Mouse (Mus musculus): ENCODE measurements around the gene Cebpa. TPM values are rescaled to one million over a fixed set of nuclear protein-coding genes. Genes with fewer than 3 reads are reported as not detected.

Cebpa gene
- total RNA-seq, 2 experiments from 2014 or later: 16.6 to 18.0 TPM

DNA sequence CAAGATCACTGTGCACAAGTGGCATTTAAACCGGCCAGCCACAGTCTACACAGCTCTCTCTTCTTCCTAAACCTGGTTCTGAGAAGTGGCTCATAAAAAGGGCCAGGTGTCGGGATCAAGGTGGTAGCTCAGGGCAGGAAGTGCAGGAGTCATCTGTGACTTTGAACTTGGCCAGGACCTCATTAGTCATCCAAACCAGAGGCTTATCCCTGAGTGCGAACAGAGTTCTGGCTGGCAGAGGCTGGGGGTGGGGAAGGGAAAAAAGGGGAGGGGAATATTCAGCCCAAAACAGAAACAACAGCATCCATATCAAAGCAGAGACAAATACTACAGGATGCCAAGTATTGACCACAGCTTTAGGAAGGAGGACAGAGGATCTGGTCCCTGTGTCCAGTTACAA, 11.5 kb upstream of the Cebpa start:
- DNase-seq (ENCODE audit: low spot score in 2 of 2): no peak
- no peak for TF ChIP-seq CTCF (conservative IDR thresholded peaks at IDR 0.05)
- Histone ChIP-seq H3K27ac (no peak overlapping the region), H3K4me3 (no peak overlapping the region)

DNA sequence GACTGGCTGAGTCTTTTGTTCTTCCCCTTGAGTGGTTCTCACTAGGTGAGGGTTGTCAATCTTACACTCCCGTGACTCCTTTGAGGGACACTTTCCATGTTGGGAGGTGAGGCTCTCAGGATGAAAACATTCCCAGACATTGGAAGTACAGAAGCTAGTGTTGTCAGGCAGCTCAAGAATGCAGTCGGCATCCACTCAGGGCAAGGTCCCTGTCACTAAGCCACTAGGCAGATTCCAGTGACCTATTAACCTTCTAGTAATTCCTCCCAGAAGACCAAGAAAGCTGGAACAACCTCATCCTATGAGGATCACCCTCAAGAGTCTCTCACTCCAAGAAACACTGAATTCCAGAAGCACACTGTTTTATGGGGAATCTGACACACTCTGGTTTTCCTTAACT, 11.0 kb upstream of the Cebpa start:
- H3K27ac ChIP-seq: no peak overlapping the region
- no peak for TF ChIP-seq CTCF (conservative IDR thresholded peaks at IDR 0.05)
- DNase-seq (ENCODE audit: low spot score in 2 of 2): no peak
- no peak overlapping the region for H3K4me3 ChIP-seq

- Histone ChIP-seq H3K4me3 (no peak overlapping the region), H3K27ac (no peak overlapping the region)
- TF ChIP-seq CTCF (conservative IDR thresholded peaks at IDR 0.05): no peak
- DNase-seq (ENCODE audit: low spot score in 2 of 2): no peak
Measured at GRCm38 (mm10) chr7:35108663-35109062, 10.4 kb upstream of the Cebpa start.

DNA sequence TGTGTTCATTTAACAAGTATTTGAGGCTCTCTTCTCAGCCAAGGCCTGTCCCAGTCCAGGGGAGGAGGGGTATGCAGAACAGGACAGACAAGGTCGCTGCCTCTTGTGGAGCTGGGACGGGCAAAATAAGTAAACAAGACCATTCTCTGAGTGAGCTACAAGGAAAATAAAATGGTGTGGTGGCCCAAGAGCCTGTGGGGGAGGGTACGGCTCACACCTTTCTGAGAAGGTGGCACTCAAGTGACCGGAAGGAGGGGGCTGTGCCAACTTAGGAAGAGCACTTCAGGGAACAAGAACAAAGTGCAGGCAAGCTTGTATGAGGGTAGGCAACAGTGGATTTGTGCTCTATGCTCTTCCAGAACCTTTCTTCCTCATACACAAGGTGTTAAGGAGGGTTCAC, 6.0 kb upstream of the Cebpa start:
- H3K4me3 ChIP-seq: no peak overlapping the region
- no peak for TF ChIP-seq CTCF (conservative IDR thresholded peaks at IDR 0.05)
- no peak for DNase-seq (ENCODE audit: low spot score in 2 of 2)

DNA sequence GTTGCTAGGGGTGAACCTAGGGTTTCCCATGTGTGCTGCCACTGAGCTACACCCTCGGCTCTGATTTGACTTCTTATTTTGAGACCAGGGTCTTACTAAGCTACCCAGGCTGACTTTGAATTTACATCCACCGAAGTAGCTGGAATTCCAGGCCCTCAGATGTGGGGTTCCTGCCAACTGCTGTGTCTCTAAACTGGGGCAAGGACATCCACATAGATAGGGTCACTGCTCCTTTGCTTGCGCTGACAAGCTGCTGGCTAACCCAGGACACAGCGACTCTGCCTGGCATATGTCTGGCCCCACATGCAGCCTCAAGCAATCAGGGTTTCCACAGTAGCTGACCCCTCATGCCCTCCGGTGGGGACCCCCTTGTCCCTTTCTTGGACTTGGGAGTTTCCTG, 5.4 kb upstream of the Cebpa start:
- TF ChIP-seq CTCF (conservative IDR thresholded peaks at IDR 0.05): no peak
- peak overlapping the region; percentile 55; the same call in 1 of the 2 replicates for H3K27ac ChIP-seq
- DNase-seq (ENCODE audit: low spot score in 2 of 2): no peak
- H3K4me3 ChIP-seq: no peak overlapping the region

More for the DNA sequence above, 6.0 kb upstream of the Cebpa start:
- peak overlapping the region; percentile 55; the same call in 1 of the 2 replicates for H3K27ac ChIP-seq

- no peak for DNase-seq (ENCODE audit: low spot score in 2 of 2)
- H3K4me3 ChIP-seq: no peak overlapping the region
- TF ChIP-seq CTCF (conservative IDR thresholded peaks at IDR 0.05): no peak
- no peak overlapping the region for H3K27ac ChIP-seq
Measured at GRCm38 (mm10) chr7:35116524-35116923, 2.6 kb upstream of the Cebpa start.

- H3K4me3 ChIP-seq: no peak overlapping the region
- H3K27ac ChIP-seq: no peak overlapping the region
- TF ChIP-seq CTCF (conservative IDR thresholded peaks at IDR 0.05): no peak
- no peak for DNase-seq (ENCODE audit: low spot score in 2 of 2)
Measured at GRCm38 (mm10) chr7:35117052-35117451, 2.0 kb upstream of the Cebpa start.

DNA sequence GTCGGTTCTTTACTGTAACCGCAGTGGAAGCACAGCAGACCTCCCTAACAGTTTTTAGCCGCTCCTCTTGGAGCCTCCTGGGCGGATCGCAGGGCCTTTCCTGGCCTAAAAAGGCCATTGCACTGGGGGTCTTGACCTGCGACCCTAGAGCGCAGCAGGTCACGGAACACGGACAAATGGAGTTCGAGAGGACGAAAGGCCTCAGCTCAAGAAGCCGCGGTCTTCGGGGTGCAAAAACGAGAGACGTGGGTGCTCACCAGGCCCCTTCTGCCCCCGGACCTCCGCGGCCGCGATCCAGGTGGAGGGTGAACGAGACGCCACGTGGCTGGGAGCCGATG, 1.4 kb upstream of the Cebpa start:
- no peak for DNase-seq (ENCODE audit: low spot score in 2 of 2)
- TF ChIP-seq CTCF (conservative IDR thresholded peaks at IDR 0.05): no peak
- Histone ChIP-seq H3K27ac (peak overlapping the region; percentile 93), H3K4me3 (peak overlapping the region; percentile 76)

GRCm38 (mm10) chr7:35118099-35118781, 853 bp upstream of the Cebpa start:
- H3K27ac ChIP-seq: peak overlapping the region; percentile 93
- H3K4me3 ChIP-seq: peak overlapping the region; percentile 76
- peak; percentile 50 to 59 for DNase-seq (ENCODE audit: low spot score in 2 of 2)
- TF ChIP-seq CTCF (conservative IDR thresholded peaks at IDR 0.05): peak; percentile 69

- peak in 1 of 2 experiments; percentile 30 for DNase-seq (ENCODE audit: low spot score in 2 of 2)
- no peak for TF ChIP-seq CTCF (conservative IDR thresholded peaks at IDR 0.05)
- H3K27ac ChIP-seq: peak overlapping the region; percentile 93
- H3K4me3 ChIP-seq: peak overlapping the region; percentile 76
Measured at GRCm38 (mm10) chr7:35119506-35120145, 533 bp downstream of the Cebpa start.

DNA sequence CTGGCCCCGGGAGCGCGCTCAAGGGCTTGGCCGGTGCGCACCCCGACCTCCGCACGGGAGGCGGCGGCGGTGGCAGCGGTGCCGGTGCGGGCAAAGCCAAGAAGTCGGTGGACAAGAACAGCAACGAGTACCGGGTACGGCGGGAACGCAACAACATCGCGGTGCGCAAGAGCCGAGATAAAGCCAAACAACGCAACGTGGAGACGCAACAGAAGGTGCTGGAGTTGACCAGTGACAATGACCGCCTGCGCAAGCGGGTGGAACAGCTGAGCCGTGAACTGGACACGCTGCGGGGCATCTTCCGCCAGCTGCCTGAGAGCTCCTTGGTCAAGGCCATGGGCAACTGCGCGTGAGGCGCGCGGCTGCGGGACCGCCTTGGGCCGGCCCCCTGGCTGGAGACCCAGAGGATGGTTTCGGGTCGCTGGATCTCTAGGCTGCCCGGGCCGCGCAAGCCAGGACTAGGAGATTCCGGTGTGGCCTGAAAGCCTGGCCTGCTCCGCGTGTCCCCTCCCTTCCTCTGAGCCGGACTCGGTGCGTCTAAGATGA, 1.1 kb downstream of the Cebpa start:
- H3K4me3 ChIP-seq: peak overlapping the region; percentile 76
- TF ChIP-seq CTCF (conservative IDR thresholded peaks at IDR 0.05): no peak
- peak in 1 of 2 experiments; percentile 29 for DNase-seq (ENCODE audit: low spot score in 2 of 2)
- peak overlapping the region; percentile 93 for H3K27ac ChIP-seq

- peak; percentile 14; the same call in 1 of the 2 replicates for TF ChIP-seq CTCF (conservative IDR thresholded peaks at IDR 0.05)
- peak overlapping the region; percentile 76 for H3K4me3 ChIP-seq
- DNase-seq (ENCODE audit: low spot score in 2 of 2): no peak
- 0 out of 2 replicates have a peak overlapping the region, but pooled peaks have one; percentile 10 for H3K27ac ChIP-seq
Measured at GRCm38 (mm10) chr7:35121150-35121549, 2.1 kb downstream of the Cebpa start.

Data from layer of hippocampus, adult 2 months (tissue).